Mouse (Mus musculus): ENCODE results near the gene Etv6.

GRCm38 (mm10) chr6:134094066-134094465, 58.6 kb downstream of the Etv6 start:
- TF ChIP-seq POLR2A (IDR thresholded peaks at IDR 0.05; ENCODE audit: control insufficient read depth, low read depth, low read length) (no peak), CTCF (IDR thresholded peaks at IDR 0.05; ENCODE audit: control insufficient read depth, insufficient read depth, insufficient replicate concordance, low read depth, low read length) (no peak)

Measured in testis, adult 2 months (tissue).